Mouse (Mus musculus): ENCODE data around the gene 1700092M07Rik.

1700092M07Rik gene

GRCm38 (mm10) chr19:8745382-8745781, 4.9 kb downstream of the 1700092M07Rik start:
- DNase-seq = no peak

- no peak for DNase-seq
These were observed 6.8 kb downstream of the 1700092M07Rik start for GRCm38 (mm10) chr19:8747368-8747767.

- DNase-seq = no peak
These were observed 15.1 kb downstream of the 1700092M07Rik start for GRCm38 (mm10) chr19:8755652-8756051.

GRCm38 (mm10) chr19:8756635-8757387, 16.3 kb downstream of the 1700092M07Rik start, which contains the start of gene Nxf1:
TSS of gene Nxf1 (plus strand) at chr19:8757073.
- DNase-seq = peak; percentile 85

- no peak for DNase-seq
These were observed 17.0 kb downstream of the 1700092M07Rik start for GRCm38 (mm10) chr19:8757471-8757998.

GRCm38 (mm10) chr19:8758899-8759298, 18.4 kb downstream of the 1700092M07Rik start:
- DNase-seq = no peak

GRCm38 (mm10) chr19:8760757-8761156, 20.2 kb downstream of the 1700092M07Rik start:
- no peak for DNase-seq

GRCm38 (mm10) chr19:8763276-8763675, 22.8 kb downstream of the 1700092M07Rik start:
- no peak for DNase-seq

GRCm38 (mm10) chr19:8765562-8765961, 25.0 kb downstream of the 1700092M07Rik start:
- no peak for DNase-seq

GRCm38 (mm10) chr19:8770567-8771270, 30.2 kb downstream of the 1700092M07Rik start, which contains the start of gene Tmem223:
TSS of gene Tmem223 (plus strand) at chr19:8770996.
- DNase-seq = peak; percentile 76

GRCm38 (mm10) chr19:8772996-8773395, 32.5 kb downstream of the 1700092M07Rik start:
- DNase-seq = no peak

- DNase-seq = no peak
These were observed 32.9 kb downstream of the 1700092M07Rik start for GRCm38 (mm10) chr19:8773409-8773808.

- DNase-seq = peak; percentile 97
These were observed 33.7 kb downstream of the 1700092M07Rik start, which contains the start of gene Tmem179b for GRCm38 (mm10) chr19:8774086-8774835. TSS of gene Tmem179b (minus strand) at chr19:8774467.

GRCm38 (mm10) chr19:8774951-8775421, 34.5 kb downstream of the 1700092M07Rik start:
- DNase-seq = no peak

- DNase-seq = peak; percentile 86
These were observed 45.7 kb downstream of the 1700092M07Rik start, which contains the start of gene Taf6l for GRCm38 (mm10) chr19:8786008-8786781. TSS of gene Taf6l (minus strand) at chr19:8786417.

- no peak for DNase-seq
These were observed 48.0 kb downstream of the 1700092M07Rik start for GRCm38 (mm10) chr19:8788521-8788920.

- DNase-seq = no peak
These were observed 48.7 kb downstream of the 1700092M07Rik start for GRCm38 (mm10) chr19:8789171-8789570.

- no peak for DNase-seq
These were observed 49.7 kb downstream of the 1700092M07Rik start for GRCm38 (mm10) chr19:8790171-8790570.

Data from cerebellum, adult 8-10 months (tissue).